Mouse (Mus musculus): ENCODE results near the gene Crebzf. TPM values are rescaled to one million over a fixed set of nuclear protein-coding genes. Genes with fewer than 3 reads are reported as not detected.
A peak's percentile ranks its signal among the peaks of the same experiment; 100 is the strongest.

Crebzf gene
- total RNA-seq, 2 experiments from 2014 or later: 82.8 to 90.3 TPM

DNA sequence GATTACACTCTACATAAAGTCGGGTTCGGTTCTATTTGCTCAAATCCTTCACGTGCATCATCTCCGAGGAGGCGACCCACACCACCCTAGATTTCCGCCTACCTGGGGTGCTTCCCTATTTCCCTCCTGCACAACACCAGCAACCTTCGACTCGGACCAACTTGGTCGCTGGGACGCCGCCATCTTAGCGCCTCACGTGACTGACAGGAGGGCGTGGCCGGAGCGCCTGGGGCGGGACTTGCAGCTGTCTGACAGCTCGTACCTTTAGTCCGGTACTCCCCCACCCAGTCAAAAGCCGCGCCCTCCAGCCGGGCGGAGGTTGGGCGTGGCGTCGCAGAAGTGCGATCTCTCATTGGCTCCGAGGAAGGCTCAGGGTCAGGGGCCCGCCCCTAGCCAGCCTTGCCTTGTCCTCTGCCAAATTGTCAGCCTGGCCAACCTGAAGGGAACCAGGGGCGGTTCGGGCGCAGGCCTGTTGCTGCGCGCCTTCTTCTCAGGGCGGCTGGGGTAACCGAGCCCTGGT lies 33.3 kb downstream of the Crebzf start, which contains the start of gene Tmem126b:
Gene Tmem126b (minus strand): TSS at position 209 of the 520 bp plus-strand sequence.
- DNase-seq (ENCODE audit: low spot score in 2 of 2): peak; percentile 94 to 98

GRCm38 (mm10) chr7:90476313-90477245 lies 34.0 kb downstream of the Crebzf start, which contains the start of gene Dlg2:
TSS of gene Dlg2 (plus strand) at chr7:90476672.
- no peak for DNase-seq (ENCODE audit: low spot score in 2 of 2)

GRCm38 (mm10) chr7:90482607-90483006 lies 40.1 kb downstream of the Crebzf start:
- no peak for DNase-seq (ENCODE audit: low spot score in 2 of 2)

Other genes with a start within 250 kb of the Crebzf start
- gene Ccdc83, start 177.0 kb upstream of the Crebzf start, total RNA-seq (2021): not detected
- gene Sytl2, start 140.5 kb upstream of the Crebzf start, total RNA-seq (2021): 10 to 100 TPM in 1 of 2 experiments, 1 to 10 TPM in 1; 9.1 to 17.2 TPM
- 1 to 10 TPM; 1.0 to 1.1 TPM for gene Ccdc89, start 16.2 kb upstream of the Crebzf start, total RNA-seq (2021)
- gene Tmem126a, start 14.5 kb downstream of the Crebzf start, total RNA-seq (2021): 10 to 100 TPM; 47.8 to 55.6 TPM
- gene Tmem126b, start 33.3 kb downstream of the Crebzf start, total RNA-seq (2021): 10 to 100 TPM; 19.0 to 19.3 TPM
- gene Dlg2, start 33.9 kb downstream of the Crebzf start, total RNA-seq (2021): 10 to 100 TPM; 82.3 to 86.9 TPM

All from adrenal gland, postnatal 4 days (tissue).